Mouse (Mus musculus): ENCODE measurements around the gene Smap1. TPM values are rescaled to one million over a fixed set of nuclear protein-coding genes. Genes with fewer than 3 reads are reported as not detected.

The Smap1 gene
- polyA plus RNA-seq, 1 experiment from 2014 or later: 45.0 TPM

Other genes with a start within 250 kb of the Smap1 start
- 5.5 and 7.1 TPM in 2 replicates for gene B3gat2, start 160.6 kb downstream of the Smap1 start, polyA plus RNA-seq (2015; fragmentation: Nextera tagmentation; extraction: Ambion mirVana)
- 109 and 133 TPM in 2 replicates for gene Sdhaf4, start 83.3 kb upstream of the Smap1 start, polyA plus RNA-seq (2015; fragmentation: Nextera tagmentation; extraction: Ambion mirVana)
- 36.7 and 38.7 TPM in 2 replicates for gene Fam135a, start 178.0 kb upstream of the Smap1 start, polyA plus RNA-seq (2015; fragmentation: Nextera tagmentation; extraction: Ambion mirVana)

Measured in forebrain, embryonic 13.5 days (tissue).